Mouse (Mus musculus) embryonic facial prominence, embryonic 10.5 days (tissue): ENCODE measurements around the gene Gm49601. TPM values are rescaled to one million over a fixed set of nuclear protein-coding genes. Genes with fewer than 3 reads are reported as not detected.

Source experiments
- DNase-seq: peaks from one replicate; pipeline ENCODE4 v3.0.0-alpha.2; 2017; ENCODE audit warnings: low spot score
- H3K27ac ChIP-seq: fragments of 300-500 bp; sonication (generic); replicated peaks from 2 replicates; pipeline ENCODE4 v1.5.1; 2016; ENCODE audit warnings: mild to moderate bottlenecking
- H3K27me3 ChIP-seq: fragments of 300-500 bp; sonication (generic); replicated peaks from 2 replicates; pipeline ENCODE4 v1.6.1; 2016; ENCODE audit warnings: low read depth, mild to moderate bottlenecking; ENCODE audit not compliant: poor library complexity, severe bottlenecking
- H3K36me3 ChIP-seq: fragments of 300-500 bp; sonication (generic); replicated peaks from 2 replicates; pipeline ENCODE4 v1.6.1; 2016; ENCODE audit warnings: mild to moderate bottlenecking, moderate library complexity
- H3K4me1 ChIP-seq: fragments of 300-500 bp; sonication (generic); 2 replicates; pipeline ENCODE4 v1.6.1; 2016
- H3K4me3 ChIP-seq: fragments of 300-500 bp; sonication (generic); 2 replicates; pipeline ENCODE4 v1.5.1; 2016; ENCODE audit warnings: mild to moderate bottlenecking, moderate library complexity
- H3K9me3 ChIP-seq: fragments of 300-500 bp; sonication (generic); 2 replicates; pipeline ENCODE4 v1.6.1; 2016; ENCODE audit warnings: mild to moderate bottlenecking
- WGBS: fragments of 180-500 bp; shearing (Covaris S2); methylation state at CpG from one replicate; pipeline ENCODE4 v1.1.7; 2016; 5-methylcytosine and 5-hydroxymethylcytosine counted together
- polyA plus RNA-seq: library from polyadenylated mRNA; unstranded; fragments of >200 nt; fragmentation: Nextera tagmentation; extraction: Ambion mirVana; gene quantifications from 2 replicates; pipeline ENCODE4 v1.2.1, GENCODE M21; 2016

Gene Gm49601
- polyA plus RNA-seq, 1 experiment from 2014 or later: 3.6 TPM

GRCm38 (mm10) chr16:18591047-18592018, 34.9 kb downstream of the Gm49601 start:
- H3K27ac ChIP-seq: no peak overlapping the region
- DNase-seq: peak; percentile 80
- H3K36me3 ChIP-seq: no peaks in the 10 kb centered on the region
- H3K4me3 ChIP-seq: peak overlapping the region; percentile 50
- 1% methylated on average over 59 of the region's 59 CpGs for WGBS
- H3K4me1 ChIP-seq: peaks cover 57% of the 10 kb centered on the region
- peaks cover 99% of the 10 kb centered on the region for H3K27me3 ChIP-seq
- no peaks in the 10 kb centered on the region for H3K9me3 ChIP-seq

GRCm38 (mm10) chr16:18589804-18590790, 36.1 kb downstream of the Gm49601 start, which contains the start of gene Tbx1:
Gene Tbx1 (minus strand): TSS chr16:18590671.
- peaks cover 60% of the 10 kb centered on the region for H3K4me1 ChIP-seq
- no peaks in the 10 kb centered on the region for H3K9me3 ChIP-seq
- H3K36me3 ChIP-seq: no peaks in the 10 kb centered on the region
- DNase-seq: peak; percentile 74
- WGBS: 1% methylated on average over 48 of the region's 48 CpGs
- peak within 1 kb of the TSS; percentile 50 for H3K4me3 ChIP-seq
- no peak within 1 kb of the TSS for H3K27ac ChIP-seq
- H3K27me3 ChIP-seq: peaks cover 99% of the 10 kb centered on the region

- peak overlapping the region; percentile 61 for H3K4me3 ChIP-seq
- peaks cover 99% of the 10 kb centered on the region for H3K27me3 ChIP-seq
- H3K36me3 ChIP-seq: no peaks in the 10 kb centered on the region
- 10% methylated on average over 9 of the region's 9 CpGs for WGBS
- no peaks in the 10 kb centered on the region for H3K9me3 ChIP-seq
- H3K27ac ChIP-seq: no peak overlapping the region
- no peak for DNase-seq
- H3K4me1 ChIP-seq: peaks cover 60% of the 10 kb centered on the region
These were observed 37.1 kb downstream of the Gm49601 start for GRCm38 (mm10) chr16:18589080-18589621.

- Histone ChIP-seq H3K27me3 (peaks cover 99% of the 10 kb centered on the region), H3K9me3 (no peaks in the 10 kb centered on the region), H3K4me3 (peak overlapping the region; percentile 61), H3K27ac (0 out of 2 replicates have a peak overlapping the region, but pooled peaks have one; percentile 37), H3K36me3 (no peaks in the 10 kb centered on the region), H3K4me1 (peaks cover 63% of the 10 kb centered on the region)
- 2% methylated on average over 31 of the region's 31 CpGs for WGBS
- DNase-seq: peak; percentile 59
These were observed 37.5 kb downstream of the Gm49601 start for GRCm38 (mm10) chr16:18588738-18589055.

GRCm38 (mm10) chr16:18587847-18588737, 38.1 kb downstream of the Gm49601 start:
- peak; percentile 64 for DNase-seq
- Histone ChIP-seq H3K36me3 (no peaks in the 10 kb centered on the region), H3K9me3 (no peaks in the 10 kb centered on the region), H3K27me3 (peaks cover 99% of the 10 kb centered on the region), H3K4me3 (peak overlapping the region; percentile 61), H3K27ac (peak overlapping the region; percentile 37; the same call in 1 of the 2 replicates), H3K4me1 (peaks cover 66% of the 10 kb centered on the region)
- under 1% methylated on average over 57 of the region's 57 CpGs for WGBS

GRCm38 (mm10) chr16:18586906-18587546, 39.2 kb downstream of the Gm49601 start:
- peak; percentile 61 for DNase-seq
- Histone ChIP-seq H3K4me3 (peak overlapping the region; percentile 61), H3K4me1 (peaks cover 76% of the 10 kb centered on the region), H3K27ac (peak overlapping the region; percentile 78), H3K27me3 (peaks cover 100% of the 10 kb centered on the region), H3K9me3 (no peaks in the 10 kb centered on the region), H3K36me3 (no peaks in the 10 kb centered on the region)
- WGBS: under 1% methylated on average over 57 of the region's 62 CpGs

GRCm38 (mm10) chr16:18586076-18586905, 39.9 kb downstream of the Gm49601 start:
- H3K4me3 ChIP-seq: peak overlapping the region; percentile 61
- peak; percentile 63 for DNase-seq
- WGBS: under 1% methylated on average over 83 of the region's 83 CpGs
- H3K36me3 ChIP-seq: no peaks in the 10 kb centered on the region
- H3K27ac ChIP-seq: peak overlapping the region; percentile 78
- H3K27me3 ChIP-seq: peaks cover 100% of the 10 kb centered on the region
- peaks cover 76% of the 10 kb centered on the region for H3K4me1 ChIP-seq
- H3K9me3 ChIP-seq: no peaks in the 10 kb centered on the region

GRCm38 (mm10) chr16:18585676-18586075, 40.6 kb downstream of the Gm49601 start:
- Histone ChIP-seq H3K36me3 (no peaks in the 10 kb centered on the region), H3K27ac (peak overlapping the region; percentile 53; the same call in 1 of the 2 replicates), H3K4me1 (peaks cover 76% of the 10 kb centered on the region), H3K4me3 (peak overlapping the region; percentile 61), H3K27me3 (peaks cover 100% of the 10 kb centered on the region), H3K9me3 (no peaks in the 10 kb centered on the region)
- peak; percentile 60 for DNase-seq
- WGBS: 2% methylated on average over 10 of the region's 10 CpGs

- no peak overlapping the region for H3K27ac ChIP-seq
- H3K27me3 ChIP-seq: peaks cover 100% of the 10 kb centered on the region
- peak; percentile 42 for DNase-seq
- H3K4me1 ChIP-seq: peaks cover 69% of the 10 kb centered on the region
- H3K9me3 ChIP-seq: no peaks in the 10 kb centered on the region
- peak overlapping the region; percentile 61 for H3K4me3 ChIP-seq
- H3K36me3 ChIP-seq: no peaks in the 10 kb centered on the region
- 10% methylated on average over 10 of the region's 10 CpGs for WGBS
These were observed 41.2 kb downstream of the Gm49601 start for GRCm38 (mm10) chr16:18584901-18585510.

GRCm38 (mm10) chr16:18583673-18584357, 42.4 kb downstream of the Gm49601 start:
- Histone ChIP-seq H3K36me3 (no peaks in the 10 kb centered on the region), H3K27me3 (peaks cover 98% of the 10 kb centered on the region), H3K4me1 (peaks cover 59% of the 10 kb centered on the region), H3K27ac (no peak overlapping the region), H3K4me3 (peak overlapping the region; percentile 61), H3K9me3 (no peaks in the 10 kb centered on the region)
- WGBS: 7% methylated on average over 10 of the region's 10 CpGs
- peak; percentile 39 for DNase-seq
